8 mouse cellular contexts compared by ENCODE assay signal in the genomic region with DNA sequence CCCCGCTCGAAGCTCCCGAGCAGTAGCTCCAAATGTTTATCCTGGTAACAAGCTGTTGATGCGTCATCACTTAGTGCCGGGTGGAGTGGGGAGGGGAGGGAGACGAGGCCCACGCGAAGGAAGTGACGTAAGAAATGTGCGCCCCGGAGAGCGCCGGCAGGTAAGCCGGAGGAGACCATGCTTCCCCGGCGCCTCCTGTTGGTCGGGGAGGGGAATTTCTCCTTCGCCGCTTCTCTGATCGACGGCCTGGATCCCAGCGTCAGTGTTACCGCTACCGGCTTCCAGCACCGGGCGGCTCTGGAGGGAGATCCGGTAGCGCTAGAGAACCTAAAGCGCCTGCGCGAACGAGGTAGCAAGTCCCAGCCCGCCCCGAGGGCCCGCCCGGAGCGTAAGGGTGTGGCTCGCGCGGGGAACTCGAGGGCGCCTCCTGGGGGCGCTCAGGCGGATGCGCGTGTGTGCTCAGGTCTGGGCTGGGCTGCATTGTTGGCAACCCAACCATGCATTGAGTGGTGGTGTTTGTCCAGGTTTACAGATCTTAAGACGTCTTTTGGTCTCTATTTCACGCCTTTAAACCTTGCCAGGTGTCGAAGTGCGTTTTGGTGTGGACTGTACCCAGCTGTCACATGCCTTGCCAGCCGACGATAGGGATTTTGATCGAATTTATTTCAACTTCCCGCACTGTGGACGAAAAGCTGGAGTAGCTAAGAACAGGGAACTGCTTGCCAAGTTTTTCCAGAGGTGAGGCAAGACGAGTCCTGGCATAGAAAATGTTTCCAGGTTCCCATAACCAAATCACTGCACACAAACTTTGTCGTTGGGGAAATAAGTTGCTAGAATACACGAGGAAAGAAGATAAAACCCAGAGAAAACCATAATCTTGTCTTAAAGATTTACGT. TPM values are rescaled to one million over a fixed set of nuclear protein-coding genes. Genes with fewer than 3 reads are reported as not detected.
DNase-seq lines count a peak whose midpoint lies in the region; ATAC-seq and TF ChIP-seq lines count a peak whose summit lies in the region.

Fdxacb1 (plus strand) TSS at position 130 of the 896 bp plus-strand sequence.

- TF ChIP-seq POLR2A in MEL (IDR thresholded peaks at IDR 0.05; ENCODE audit: control insufficient read depth in 1 of 2, insufficient read depth in 1 of 2, low read depth in 1 of 2, low read length in 2 of 2, poor library complexity in 1 of 2): peak; percentile 28 to 82; a peak in 2 of 4 replicates
- TF ChIP-seq POLR2A in cerebellum, adult 2 months (IDR thresholded peaks at IDR 0.05; ENCODE audit: borderline replicate concordance, insufficient read depth, low read length): peak; percentile 66; the same call in 1 of the 2 replicates

- TF ChIP-seq CTCF in MEL (IDR thresholded peaks at IDR 0.05 in 2 of 3, conservative IDR thresholded peaks at IDR 0.05 in 1 of 3; ENCODE audit: control insufficient read depth in 1 of 3, insufficient read depth in 1 of 3, low read depth in 2 of 3, low read length in 3 of 3, poor library complexity in 1 of 3, severe bottlenecking in 1 of 3): peak; percentile 66 to 80 (median 75)
- TF ChIP-seq CTCF in cerebellum, adult 2 months (IDR thresholded peaks at IDR 0.05; ENCODE audit: borderline replicate concordance, insufficient read depth, low read depth, low read length): peak; percentile 61
- TF ChIP-seq CTCF in forebrain, postnatal 0 days (IDR thresholded peaks at IDR 0.05; ENCODE audit: low read depth): peak; percentile 80

- ATAC-seq in forebrain, postnatal 0 days: peak; percentile 97
- peak; percentile 98 for ATAC-seq in lung, embryonic 15.5 days (ENCODE audit: borderline replicate concordance, extremely low read depth, low FRiP score, low TSS enrichment)

- no peaks in the 10 kb centered on the region for H3K9me3 ChIP-seq in MEL (replicated peaks; ENCODE audit: insufficient read depth, low read length)
- no peaks in the 10 kb centered on the region for H3K9me3 ChIP-seq in forebrain, postnatal 0 days (ENCODE audit: low read length)
- H3K9me3 ChIP-seq in lung, embryonic 15.5 days: no peaks in the 10 kb centered on the region

- H3K4me3 ChIP-seq in MEL (ENCODE audit: control insufficient read depth in 1 of 2, insufficient read depth in 1 of 2, low read depth in 2 of 2, low read length in 2 of 2): peak within 1 kb of the TSS; percentile 81 to 88
- peak within 1 kb of the TSS; percentile 69 for H3K4me3 ChIP-seq in cerebellum, adult 2 months (replicated peaks; ENCODE audit: insufficient read depth, low read depth, low read length)
- H3K4me3 ChIP-seq in forebrain, postnatal 0 days (ENCODE audit: low read depth, low read length): peak within 1 kb of the TSS; percentile 57
- peak within 1 kb of the TSS; percentile 65 for H3K4me3 ChIP-seq in lung, embryonic 15.5 days

- H3K79me2 ChIP-seq in MEL (ENCODE audit: control insufficient read depth, insufficient read depth, low read length, poor library complexity): peaks cover 7% of the 10 kb centered on the region; the same call in 1 of the 2 replicates

- H3K27ac ChIP-seq in MEL (ENCODE audit: control insufficient read depth, low read depth, low read length): peak within 1 kb of the TSS; percentile 95
- H3K27ac ChIP-seq in cerebellum, adult 2 months (ENCODE audit: insufficient read depth, low read length): peak within 1 kb of the TSS; percentile 58
- peak within 1 kb of the TSS; percentile 90 for H3K27ac ChIP-seq in forebrain, postnatal 0 days (ENCODE audit: low read depth, low read length)
- H3K27ac ChIP-seq in lung, embryonic 15.5 days: peak within 1 kb of the TSS; percentile 93

- peak within 1 kb of the TSS; percentile 85 for H3K4me2 ChIP-seq in forebrain, postnatal 0 days (ENCODE audit: low read depth)
- H3K4me2 ChIP-seq in lung, embryonic 15.5 days: peak within 1 kb of the TSS; percentile 80

- peak; percentile 97 for DNase-seq in MEL (ENCODE audit: low read depth, low spot score)
- DNase-seq in cerebellum, adult 2 months: peak; percentile 99
- peak; percentile 99 for DNase-seq in forebrain, postnatal 0 days
- DNase-seq in heart, postnatal 4 days: peak; percentile 97
- DNase-seq in layer of hippocampus, adult 8-10 months (ENCODE audit: low spot score in 2 of 2): peak; percentile 98 to 99
- peak; percentile 97 for DNase-seq in ovary, adult 18-20 months (ENCODE audit: low spot score)
- DNase-seq in thymus, postnatal 0 days (ENCODE audit: low spot score): peak; percentile 99

- H3K4me1 ChIP-seq in MEL (ENCODE audit: control insufficient read depth in 1 of 2, insufficient read depth in 2 of 2, low read length in 2 of 2): peaks cover 0 to 6% of the 10 kb centered on the region in 2 experiments; a peak in 3 of 4 replicates
- H3K4me1 ChIP-seq in cerebellum, adult 2 months (ENCODE audit: control insufficient read depth, insufficient read depth, low read length): no peaks in the 10 kb centered on the region
- H3K4me1 ChIP-seq in forebrain, postnatal 0 days (ENCODE audit: insufficient read depth): 0 out of 2 replicates have a peak, but pooled peaks cover 9% of the 10 kb centered on the region
- H3K4me1 ChIP-seq in lung, embryonic 15.5 days: peaks cover 18% of the 10 kb centered on the region

- peaks cover 0 to 18% of the 10 kb centered on the region in 2 experiments; a peak in 2 of 4 replicates for H3K36me3 ChIP-seq in MEL (ENCODE audit: control insufficient read depth in 1 of 2, insufficient read depth in 2 of 2, low read length in 2 of 2)
- H3K36me3 ChIP-seq in forebrain, postnatal 0 days (ENCODE audit: insufficient read depth): peaks cover 12% of the 10 kb centered on the region
- peaks cover 9% of the 10 kb centered on the region for H3K36me3 ChIP-seq in lung, embryonic 15.5 days

- TF ChIP-seq RAD21 in MEL (IDR thresholded peaks at IDR 0.05; ENCODE audit: low read depth, low read length): no peak; the same call in 1 of the 2 replicates

- H3K9ac ChIP-seq in MEL (ENCODE audit: control insufficient read depth, low read depth, low read length, poor library complexity, severe bottlenecking): peak within 1 kb of the TSS; percentile 98
- H3K9ac ChIP-seq in forebrain, postnatal 0 days: peak within 1 kb of the TSS; percentile 67
- H3K9ac ChIP-seq in lung, embryonic 15.5 days: peak within 1 kb of the TSS; percentile 68

- peak in 1 of 2 experiments; percentile 25; a peak in 1 of 4 replicates for TF ChIP-seq EP300 in MEL (IDR thresholded peaks at IDR 0.05; ENCODE audit: low read depth in 1 of 2, low read length in 2 of 2)

- 3% methylated on average over 59 of the region's 59 CpGs for WGBS in cerebellum, adult 2 months
- WGBS in forebrain, postnatal 0 days: 7% methylated on average over 59 of the region's 59 CpGs
- WGBS in lung, embryonic 15.5 days: 3% methylated on average over 59 of the region's 59 CpGs

- no peaks in the 10 kb centered on the region for H3K27me3 ChIP-seq in MEL (ENCODE audit: control insufficient read depth in 1 of 2, insufficient read depth in 2 of 2, low read length in 2 of 2)
- H3K27me3 ChIP-seq in cerebellum, adult 2 months (ENCODE audit: control insufficient read depth, insufficient read depth, low read length): no peaks in the 10 kb centered on the region
- no peaks in the 10 kb centered on the region for H3K27me3 ChIP-seq in forebrain, postnatal 0 days (ENCODE audit: insufficient read depth, low read length)
- no peaks in the 10 kb centered on the region for H3K27me3 ChIP-seq in lung, embryonic 15.5 days

TF ChIP-seq in MEL, 35 proteins besides CTCF, POLR2A, EP300 and RAD21 (continues in another document):
- TF ChIP-seq ZMIZ1 (IDR thresholded peaks at IDR 0.05; ENCODE audit: low read depth, low read length) (peak; percentile 58; the same call in 1 of the 2 replicates), BHLHE40 (IDR thresholded peaks at IDR 0.05; ENCODE audit: borderline replicate concordance, low read depth, low read length) (no peak), ZNF384 (IDR thresholded peaks at IDR 0.05; ENCODE audit: low read depth, low read length) (no peak), MAFK (IDR thresholded peaks at IDR 0.05; ENCODE audit: borderline replicate concordance, low read depth, low read length) (no peak), MAZ (IDR thresholded peaks at IDR 0.05; ENCODE audit: low read depth, low read length) (peak; percentile 100), E2F4 (IDR thresholded peaks at IDR 0.05; ENCODE audit: borderline replicate concordance, low read depth, low read length) (peak; percentile 38; the same call in 1 of the 2 replicates), TBP (IDR thresholded peaks at IDR 0.05; ENCODE audit: low read depth, low read length) (peak; percentile 66), HCFC1 (IDR thresholded peaks at IDR 0.05; ENCODE audit: low read depth, low read length) (peak; percentile 93), SIN3A (IDR thresholded peaks at IDR 0.05; ENCODE audit: low read length) (peak; percentile 99), CHD2 (IDR thresholded peaks at IDR 0.05; ENCODE audit: low read length) (no peak), ETS1 (IDR thresholded peaks at IDR 0.05; ENCODE audit: low read depth, low read length) (peak; percentile 67), SMC3 (IDR thresholded peaks at IDR 0.05; ENCODE audit: low read depth, low read length) (peak; percentile 44), ELF1 (IDR thresholded peaks at IDR 0.05; ENCODE audit: low read depth, low read length) (peak; percentile 76), ZKSCAN1 (IDR thresholded peaks at IDR 0.05; ENCODE audit: low read depth, low read length) (no peak), TCF12 (IDR thresholded peaks at IDR 0.05; ENCODE audit: low read depth, low read length) (peak; percentile 18; the same call in 1 of the 2 replicates), NRF1 (IDR thresholded peaks at IDR 0.05; ENCODE audit: insufficient read depth, low read depth, low read length, poor library complexity, severe bottlenecking) (peak; percentile 62; the same call in 1 of the 2 replicates), ZC3H11A (IDR thresholded peaks at IDR 0.05; ENCODE audit: low read depth, low read length) (peak; percentile 38), MYC (IDR thresholded peaks at IDR 0.05; ENCODE audit: low read depth, low read length) (peak; percentile 88), NELFE (IDR thresholded peaks at IDR 0.05; ENCODE audit: low read depth, low read length) (peak; percentile 69)

RNA-seq across cellular contexts. Expression of gene Fdxacb1, which starts in this region (rescaled TPM):
- total RNA-seq in MEL (2012; rRNA removed): 6.1 and 6.5 TPM in 2 replicates
- polyA plus RNA-seq in MEL (2012; ENCODE audit: insufficient read depth in 1 of 2, insufficient read length in 2 of 2, low read depth in 1 of 2, low replicate concordance in 2 of 2, missing spikeins in 1 of 2): 1 to 10 TPM in 1 of 2 experiments, not detected in 1; 9.7 TPM
- polyA plus RNA-seq in cerebellum, adult 2 months (2012; rRNA removed): 7.3 and 8.0 TPM in 2 replicates
- total RNA-seq in forebrain, postnatal 0 days (2014; rRNA removed): 9.6 and 19.1 TPM in 2 replicates
- polyA plus RNA-seq in forebrain, postnatal 0 days (2015; fragmentation: Nextera tagmentation; extraction: Ambion mirVana): 9.3 and 10.4 TPM in 2 replicates
- total RNA-seq in heart, postnatal 4 days (2021): 1 to 10 TPM; 6.0 to 7.1 TPM
- total RNA-seq in layer of hippocampus, adult 8-10 months (2022): 10 to 100 TPM in 1 of 4 experiments, 1 to 10 TPM in 3; 5.4 to 10.9 (median 6.7) TPM
- polyA plus RNA-seq in lung, embryonic 15.5 days (2015; fragmentation: Nextera tagmentation; extraction: Ambion mirVana): 11.3 and 12.2 TPM in 2 replicates
- polyA plus RNA-seq in thymus, postnatal 0 days (2015; fragmentation: Nextera tagmentation; extraction: Ambion mirVana): 8.4 and 9.1 TPM in 2 replicates

Comparison
In these comparisons a context has a peak if more than half of its experiments do, and no peak if none do; other contexts are left out.
1. Peak in every context shown above with its lines: DNase-seq, ATAC-seq, H3K4me3 ChIP-seq and H3K27ac ChIP-seq.